Mouse (Mus musculus) lung, embryonic 16.5 days (tissue): ENCODE measurements around the gene Zfp128. TPM values are rescaled to one million over a fixed set of nuclear protein-coding genes. Genes with fewer than 3 reads are reported as not detected.

Experiments
- ATAC-seq: fragments of 200-750 bp; cut with Nextera tagmentation; 2 replicates; pipeline ENCODE4 v1.8.0; 2017; ENCODE audit warnings: low read depth, mild to moderate bottlenecking, moderate library complexity
- H3K27ac ChIP-seq: fragments of 300-500 bp; sonication (generic); 2 replicates; pipeline ENCODE4 v1.5.1; 2014; ENCODE audit warnings: mild to moderate bottlenecking, control low read depth, low read length
- H3K27me3 ChIP-seq: fragments of 300-500 bp; sonication (generic); 2 replicates; pipeline ENCODE4 v1.6.1; 2014; ENCODE audit warnings: low read depth, low read length, mixed read lengths; ENCODE audit not compliant: control insufficient read depth, insufficient read depth
- H3K36me3 ChIP-seq: fragments of 300-500 bp; sonication (generic); 2 replicates; pipeline ENCODE4 v1.6.1; 2014; ENCODE audit warnings: low read length; ENCODE audit not compliant: control insufficient read depth, insufficient read depth
- H3K4me1 ChIP-seq: fragments of 300-500 bp; sonication (generic); replicated peaks from 2 replicates; pipeline ENCODE4 v1.6.1; 2014; ENCODE audit warnings: low read length, mixed read lengths; ENCODE audit not compliant: control insufficient read depth, insufficient read depth
- H3K4me2 ChIP-seq: fragments of 300-500 bp; sonication (generic); 2 replicates; pipeline ENCODE4 v1.6.1; 2014; ENCODE audit warnings: low read depth, low read length, control low read depth
- H3K4me3 ChIP-seq: fragments of 300-500 bp; sonication (generic); 2 replicates; pipeline ENCODE4 v1.5.1; 2014; ENCODE audit warnings: mild to moderate bottlenecking, low read length, control low read depth
- H3K9ac ChIP-seq: fragments of 300-500 bp; sonication (generic); 2 replicates; pipeline ENCODE4 v1.6.1; 2014; ENCODE audit warnings: low read length, control low read depth
- H3K9me3 ChIP-seq: fragments of 300-500 bp; sonication (generic); 2 replicates; pipeline ENCODE4 v1.6.1; 2016; ENCODE audit warnings: low read length; ENCODE audit not compliant: control insufficient read depth
- WGBS: fragments of 180-500 bp; shearing (Covaris S2); extraction: QIAGEN DNeasy Blood & Tissue Kit; methylation state at CpG from one replicate; pipeline ENCODE4 v1.1.7; 2014; 5-methylcytosine and 5-hydroxymethylcytosine counted together
- polyA plus RNA-seq: library from polyadenylated mRNA; unstranded; fragments of >200 nt; fragmentation: Nextera tagmentation; extraction: Ambion mirVana; gene quantifications from 2 replicates; pipeline ENCODE4 v1.2.1, GENCODE M21; 2015

Gene Zfp128
- polyA plus RNA-seq, 1 experiment from 2014 or later, result 4.1 TPM

DNA sequence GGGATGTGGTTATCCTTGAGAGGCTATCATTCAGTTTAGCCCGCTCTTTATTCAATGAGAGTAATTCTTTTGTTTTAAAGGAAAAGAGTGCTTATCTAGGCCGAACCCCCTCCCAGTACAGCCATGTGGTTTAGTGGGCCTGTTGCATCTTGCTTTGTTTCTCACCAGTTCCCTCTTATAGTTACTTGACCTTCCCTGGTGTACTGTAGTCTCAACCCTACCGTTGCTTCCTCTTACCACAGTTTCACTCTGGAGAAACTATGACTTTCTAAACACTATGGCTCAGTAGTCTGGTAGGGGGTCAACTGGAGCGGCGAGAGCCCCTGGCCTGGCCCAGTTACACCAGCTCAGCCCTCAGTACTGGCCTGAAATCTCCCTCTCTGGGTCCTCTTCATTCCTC lies 6.6 kb downstream of the Zfp128 start:
- no peak for ATAC-seq
- no peak overlapping the region for H3K27ac ChIP-seq
- H3K4me2 ChIP-seq, result no peak overlapping the region
- no peak overlapping the region for H3K4me3 ChIP-seq
- H3K36me3 ChIP-seq, result peaks cover 32% of the 10 kb centered on the region
- H3K4me1 ChIP-seq, result no peaks in the 10 kb centered on the region
- H3K27me3 ChIP-seq, result no peaks in the 10 kb centered on the region
- H3K9me3 ChIP-seq, result no peaks in the 10 kb centered on the region
- no peak overlapping the region for H3K9ac ChIP-seq
- WGBS, result 91% methylated on average over 5 of the region's 5 CpGs

DNA sequence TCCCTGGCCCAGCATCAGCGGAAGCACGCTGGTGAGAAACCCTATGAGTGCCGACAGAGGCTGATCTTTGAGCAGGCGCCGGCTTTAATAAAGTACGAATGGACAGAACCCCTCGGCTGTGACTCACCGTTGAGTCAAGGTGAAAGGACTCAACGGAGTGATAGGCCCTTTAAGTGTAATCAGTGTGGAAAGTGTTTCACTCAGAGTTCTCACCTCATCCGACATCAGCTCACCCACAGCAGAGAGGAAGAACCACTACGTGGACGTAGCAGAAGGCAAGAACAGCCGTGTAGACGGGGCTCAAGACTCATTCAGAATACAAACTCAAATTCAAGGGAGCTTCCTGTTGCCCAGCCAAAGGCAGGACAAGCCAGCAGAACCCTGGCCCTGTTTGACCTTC lies 10.0 kb downstream of the Zfp128 start:
- no peak overlapping the region for H3K27ac ChIP-seq
- no peak overlapping the region for H3K4me2 ChIP-seq
- no peak overlapping the region for H3K9ac ChIP-seq
- no peaks in the 10 kb centered on the region for H3K4me1 ChIP-seq
- WGBS, result 89% methylated on average over 14 of the region's 14 CpGs
- H3K4me3 ChIP-seq, result no peak overlapping the region
- H3K36me3 ChIP-seq, result peaks cover 23% of the 10 kb centered on the region
- H3K9me3 ChIP-seq, result no peaks in the 10 kb centered on the region
- no peak for ATAC-seq
- H3K27me3 ChIP-seq, result no peaks in the 10 kb centered on the region

DNA sequence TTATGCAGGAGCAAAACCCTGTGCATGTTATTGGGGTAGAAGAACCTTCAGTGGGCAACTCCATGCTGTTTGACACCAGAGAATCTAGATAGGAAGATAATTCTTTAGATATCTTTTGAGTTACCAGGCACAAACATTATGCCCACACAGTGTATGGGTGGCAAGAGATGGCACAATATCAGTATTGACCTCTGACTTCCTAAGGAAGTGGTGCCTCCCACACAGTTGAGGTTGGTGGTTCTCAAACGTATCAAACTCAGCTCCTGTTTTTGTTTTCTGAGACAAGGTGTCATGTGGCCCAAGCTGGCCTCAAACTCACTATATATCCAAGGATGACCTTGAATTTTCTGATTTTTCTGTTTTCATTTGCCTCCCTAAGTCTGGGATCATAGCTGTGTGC lies 10.4 kb downstream of the Zfp128 start:
- no peaks in the 10 kb centered on the region for H3K27me3 ChIP-seq
- no peak for ATAC-seq
- H3K9me3 ChIP-seq, result no peaks in the 10 kb centered on the region
- H3K36me3 ChIP-seq, result peaks cover 22% of the 10 kb centered on the region
- H3K9ac ChIP-seq, result no peak overlapping the region
- 77% methylated on average over 1 of the region's 1 CpGs for WGBS
- no peak overlapping the region for H3K27ac ChIP-seq
- H3K4me2 ChIP-seq, result no peak overlapping the region
- no peak overlapping the region for H3K4me3 ChIP-seq
- no peaks in the 10 kb centered on the region for H3K4me1 ChIP-seq

DNA sequence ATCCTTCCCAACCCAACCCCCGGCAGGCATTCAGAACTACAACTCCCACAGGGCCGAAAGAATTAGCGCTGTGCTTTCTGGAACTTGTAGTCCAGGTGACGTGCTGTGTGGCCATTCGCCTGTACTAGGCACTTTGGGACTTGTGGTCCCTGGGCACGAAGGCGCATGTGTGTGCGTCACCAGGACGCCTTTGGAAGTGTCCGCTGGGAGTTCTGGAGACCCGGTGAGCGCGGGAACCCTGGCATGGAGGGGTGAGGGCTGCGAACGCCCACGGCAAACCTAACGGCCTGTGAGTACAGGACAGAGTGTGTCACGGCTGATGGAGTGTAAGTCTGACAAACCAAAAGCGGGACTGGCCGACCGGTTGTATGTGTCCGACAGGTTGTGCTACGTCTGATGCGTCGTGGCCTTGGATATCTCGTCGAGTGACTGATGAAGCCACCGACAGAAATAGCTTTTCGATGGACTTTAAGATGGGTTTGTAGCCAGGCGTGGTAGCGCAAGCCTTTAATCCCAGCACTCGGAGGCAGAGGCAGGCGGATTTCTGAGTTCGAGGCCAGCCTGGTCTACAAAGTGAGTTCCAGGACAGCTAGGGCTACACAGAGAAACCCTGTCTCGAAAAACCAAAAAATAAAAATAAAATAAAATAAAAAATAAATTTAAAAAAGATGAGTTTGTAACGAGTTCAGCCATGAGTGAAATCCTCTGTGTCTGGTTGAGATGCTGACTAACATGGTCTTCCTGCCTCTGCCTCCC lies 16.9 kb downstream of the Zfp128 start, which contains the start of gene Zscan22:
Gene Zscan22 (plus strand): TSS at position 161 of the 756 bp plus-strand sequence.
- peak within 1 kb of the TSS; percentile 80 for H3K9ac ChIP-seq
- 4% methylated on average over 36 of the region's 36 CpGs for WGBS
- peak; percentile 99 for ATAC-seq
- no peak within 1 kb of the TSS for H3K27ac ChIP-seq
- H3K27me3 ChIP-seq, result no peaks in the 10 kb centered on the region
- peak within 1 kb of the TSS; percentile 84 for H3K4me3 ChIP-seq
- H3K9me3 ChIP-seq, result no peaks in the 10 kb centered on the region
- H3K4me2 ChIP-seq, result peak within 1 kb of the TSS; percentile 58
- 0 out of 2 replicates have a peak, but pooled peaks cover 7% of the 10 kb centered on the region for H3K4me1 ChIP-seq
- H3K36me3 ChIP-seq, result no peaks in the 10 kb centered on the region

DNA sequence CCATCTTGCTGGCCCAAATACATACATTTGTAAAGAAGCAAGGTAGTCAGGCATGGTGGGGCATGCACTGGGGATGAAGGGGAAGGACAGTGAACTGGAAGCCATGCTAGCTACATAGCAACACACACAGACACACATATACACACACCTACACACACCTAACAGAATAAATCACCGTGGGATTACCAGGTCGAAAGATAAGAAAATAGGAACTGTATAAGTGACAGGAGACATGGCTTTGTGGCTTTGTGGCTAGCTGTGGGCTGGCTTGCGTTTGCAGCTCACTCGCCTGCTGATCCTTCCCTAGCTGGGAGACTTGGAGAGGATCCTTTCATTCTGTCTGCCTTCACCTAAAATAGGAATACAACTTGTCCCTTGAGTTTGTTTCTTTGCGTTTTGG lies 20.5 kb downstream of the Zfp128 start:
- Histone ChIP-seq H3K9ac (no peak overlapping the region), H3K4me2 (no peak overlapping the region), H3K27ac (no peak overlapping the region), H3K27me3 (no peaks in the 10 kb centered on the region), H3K9me3 (no peaks in the 10 kb centered on the region), H3K4me1 (0 out of 2 replicates have a peak, but pooled peaks cover 7% of the 10 kb centered on the region), H3K36me3 (peaks cover 17% of the 10 kb centered on the region), H3K4me3 (no peak overlapping the region)
- no peak for ATAC-seq
- WGBS, result 83% methylated on average over 5 of the region's 5 CpGs

DNA sequence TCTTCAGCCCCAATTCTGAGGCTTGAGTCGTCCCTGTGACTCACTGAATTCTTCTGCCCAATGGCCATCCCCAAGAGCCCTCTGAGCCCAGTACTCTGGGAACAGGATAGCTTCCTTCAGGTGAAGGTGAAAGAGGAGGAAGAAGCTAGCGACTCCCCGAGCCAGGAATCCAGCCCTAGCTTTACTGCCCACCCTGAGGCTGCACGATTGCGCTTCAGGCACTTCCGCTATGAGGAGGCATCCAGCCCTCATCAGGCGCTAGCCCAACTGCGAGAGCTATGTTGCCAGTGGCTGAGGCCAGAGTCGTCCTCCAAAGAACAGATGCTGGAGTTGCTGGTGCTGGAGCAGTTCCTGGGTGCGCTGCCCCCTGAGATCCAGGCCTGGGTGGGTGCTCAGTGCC lies 22.6 kb downstream of the Zfp128 start:
- 60% methylated on average over 10 of the region's 10 CpGs for WGBS
- H3K27ac ChIP-seq, result no peak overlapping the region
- H3K9me3 ChIP-seq, result no peaks in the 10 kb centered on the region
- H3K27me3 ChIP-seq, result no peaks in the 10 kb centered on the region
- H3K4me2 ChIP-seq, result no peak overlapping the region
- no peak overlapping the region for H3K9ac ChIP-seq
- no peak overlapping the region for H3K4me3 ChIP-seq
- ATAC-seq, result no peak
- H3K36me3 ChIP-seq, result peaks cover 22% of the 10 kb centered on the region
- H3K4me1 ChIP-seq, result 0 out of 2 replicates have a peak, but pooled peaks cover 2% of the 10 kb centered on the region

DNA sequence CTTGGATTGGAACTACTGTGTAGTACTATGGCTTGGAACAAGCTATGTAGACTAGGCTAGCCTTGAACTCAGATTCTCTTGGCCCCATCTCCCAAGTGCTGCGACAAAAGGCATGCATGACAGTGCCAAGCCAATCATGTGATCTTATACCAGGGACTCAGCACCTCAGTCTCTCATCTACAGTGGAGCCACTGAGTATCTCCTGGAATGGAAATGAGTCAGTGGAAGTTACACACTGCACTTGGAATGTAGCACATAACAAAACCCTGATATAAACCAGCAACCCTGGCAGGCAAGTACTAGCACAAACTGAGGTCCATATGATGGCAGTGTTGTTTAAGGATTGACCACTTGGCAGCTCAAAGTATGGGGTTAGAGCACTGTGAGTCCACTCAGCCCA lies 24.2 kb downstream of the Zfp128 start:
- 90% methylated on average over 1 of the region's 1 CpGs for WGBS
- H3K9me3 ChIP-seq, result no peaks in the 10 kb centered on the region

DNA sequence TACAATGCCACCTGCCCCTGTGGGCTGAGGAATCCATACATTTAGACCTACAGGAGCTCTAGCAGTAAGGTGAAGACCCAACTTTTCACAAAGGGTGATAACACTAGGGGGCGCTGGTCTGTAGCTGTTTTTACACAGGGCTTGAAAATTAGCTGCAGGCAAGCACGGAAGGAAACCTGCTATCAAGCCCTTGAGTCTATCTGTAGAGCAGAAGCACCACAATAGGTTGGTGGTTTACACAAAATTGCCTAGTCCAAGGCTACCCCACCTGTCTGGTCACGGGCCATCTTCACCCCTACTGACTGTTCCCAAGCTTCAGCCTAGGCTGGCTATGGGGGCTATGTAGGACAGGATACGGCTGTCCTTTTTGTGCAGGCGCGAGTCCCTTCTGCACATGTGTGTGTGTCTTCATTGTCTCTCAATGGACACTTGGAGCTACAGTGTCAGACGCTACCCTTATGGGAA lies 28.6 kb downstream of the Zfp128 start:
- Histone ChIP-seq H3K4me1 (peaks cover 5% of the 10 kb centered on the region), H3K9ac (peak overlapping the region; percentile 73), H3K27ac (peak overlapping the region; percentile 95), H3K4me2 (peak overlapping the region; percentile 68), H3K4me3 (peak overlapping the region; percentile 62), H3K27me3 (no peaks in the 10 kb centered on the region), H3K9me3 (no peaks in the 10 kb centered on the region), H3K36me3 (peaks cover 20% of the 10 kb centered on the region)
- peak; percentile 37 for ATAC-seq
- 39% methylated on average over 7 of the region's 7 CpGs for WGBS

More for the DNA sequence above, 24.2 kb downstream of the Zfp128 start:
- H3K27ac ChIP-seq, result no peak overlapping the region
- no peak overlapping the region for H3K4me3 ChIP-seq
- H3K9ac ChIP-seq, result no peak overlapping the region
- ATAC-seq, result no peak
- no peaks in the 10 kb centered on the region for H3K27me3 ChIP-seq
- no peak overlapping the region for H3K4me2 ChIP-seq
- peaks cover 24% of the 10 kb centered on the region for H3K36me3 ChIP-seq
- H3K4me1 ChIP-seq, result peaks cover 5% of the 10 kb centered on the region

DNA sequence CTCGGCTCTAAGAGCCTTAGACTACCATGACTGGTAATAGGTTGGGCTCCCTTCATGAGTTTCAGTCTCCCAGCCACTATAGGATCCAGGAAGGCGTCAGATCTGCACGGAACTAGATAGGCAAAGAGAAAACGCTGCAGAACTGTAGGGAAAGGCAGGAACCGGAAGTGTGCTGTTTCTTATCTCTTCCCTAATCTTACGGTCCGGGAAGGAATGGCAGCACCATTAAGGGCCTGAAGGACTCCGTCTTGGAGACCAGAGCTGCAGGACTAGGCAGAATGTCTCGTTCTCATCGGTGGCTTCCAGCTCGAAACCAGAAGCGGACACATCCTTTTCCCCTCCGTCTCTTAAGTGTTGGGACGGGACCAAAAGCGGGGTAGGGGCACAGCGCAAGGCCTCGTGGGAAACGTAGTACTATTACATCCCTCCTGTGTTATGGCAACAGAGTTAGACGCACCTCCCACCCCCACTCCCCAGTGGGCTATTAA lies 29.2 kb downstream of the Zfp128 start:
- H3K4me3 ChIP-seq, result peak overlapping the region; percentile 62
- WGBS, result 6% methylated on average over 19 of the region's 19 CpGs
- no peaks in the 10 kb centered on the region for H3K27me3 ChIP-seq
- H3K9ac ChIP-seq, result peak overlapping the region; percentile 73
- peak overlapping the region; percentile 68 for H3K4me2 ChIP-seq
- H3K9me3 ChIP-seq, result no peaks in the 10 kb centered on the region
- peaks cover 5% of the 10 kb centered on the region for H3K4me1 ChIP-seq
- ATAC-seq, result peak; percentile 86
- peak overlapping the region; percentile 95 for H3K27ac ChIP-seq
- peaks cover 17% of the 10 kb centered on the region for H3K36me3 ChIP-seq
